Mouse (Mus musculus) intestine, embryonic 16.5 days (tissue): ENCODE data around the gene Rdh16f2. TPM values are rescaled to one million over a fixed set of nuclear protein-coding genes. Genes with fewer than 3 reads are reported as not detected.

ENCODE experiments used
- ATAC-seq: fragments of 200-750 bp; cut with Nextera tagmentation; 2 replicates; pipeline ENCODE4 v1.8.0; 2017; ENCODE audit warnings: moderate TSS enrichment, moderate library complexity
- H3K27ac ChIP-seq: fragments of 300-500 bp; sonication (generic); 2 replicates; pipeline ENCODE4 v1.5.1; 2014; ENCODE audit warnings: mild to moderate bottlenecking, low read length
- H3K27me3 ChIP-seq: fragments of 300-500 bp; sonication (generic); replicated peaks from 2 replicates; pipeline ENCODE4 v1.6.1; 2014; ENCODE audit warnings: low read length, control low read depth, mixed read lengths; ENCODE audit not compliant: control insufficient read depth, insufficient read depth
- H3K36me3 ChIP-seq: fragments of 300-500 bp; sonication (generic); 2 replicates; pipeline ENCODE4 v1.6.1; 2014; ENCODE audit warnings: low read length, control low read depth; ENCODE audit not compliant: control insufficient read depth, insufficient read depth
- H3K4me1 ChIP-seq: fragments of 300-500 bp; sonication (generic); 2 replicates; pipeline ENCODE4 v1.6.1; 2014; ENCODE audit warnings: low read length, control low read depth, mixed read lengths; ENCODE audit not compliant: control insufficient read depth, insufficient read depth
- H3K4me2 ChIP-seq: fragments of 300-500 bp; sonication (generic); 2 replicates; pipeline ENCODE4 v1.6.1; 2014; ENCODE audit warnings: low read depth, low read length, control low read depth
- H3K4me3 ChIP-seq: fragments of 300-500 bp; sonication (generic); 2 replicates; pipeline ENCODE4 v1.5.1; 2014; ENCODE audit warnings: mild to moderate bottlenecking, low read length
- H3K9ac ChIP-seq: fragments of 300-500 bp; sonication (generic); 2 replicates; pipeline ENCODE4 v1.6.1; 2014; ENCODE audit warnings: low read depth, low read length
- H3K9me3 ChIP-seq: fragments of 300-500 bp; sonication (generic); 2 replicates; pipeline ENCODE4 v1.6.1; 2016; ENCODE audit warnings: low read length, control low read depth; ENCODE audit not compliant: control insufficient read depth
- WGBS: fragments of 180-500 bp; shearing (Covaris S2); extraction: QIAGEN DNeasy Blood & Tissue Kit; methylation state at CpG from one replicate; pipeline ENCODE4 v1.1.7; 2014; 5-methylcytosine and 5-hydroxymethylcytosine counted together
- polyA plus RNA-seq: library from polyadenylated mRNA; unstranded; fragments of >200 nt; fragmentation: Nextera tagmentation; extraction: Ambion mirVana; gene quantifications from 2 replicates; pipeline ENCODE4 v1.2.1, GENCODE M21; 2015

Gene Rdh16f2
- polyA plus RNA-seq, 1 experiment from 2014 or later: 0.27 TPM

DNA sequence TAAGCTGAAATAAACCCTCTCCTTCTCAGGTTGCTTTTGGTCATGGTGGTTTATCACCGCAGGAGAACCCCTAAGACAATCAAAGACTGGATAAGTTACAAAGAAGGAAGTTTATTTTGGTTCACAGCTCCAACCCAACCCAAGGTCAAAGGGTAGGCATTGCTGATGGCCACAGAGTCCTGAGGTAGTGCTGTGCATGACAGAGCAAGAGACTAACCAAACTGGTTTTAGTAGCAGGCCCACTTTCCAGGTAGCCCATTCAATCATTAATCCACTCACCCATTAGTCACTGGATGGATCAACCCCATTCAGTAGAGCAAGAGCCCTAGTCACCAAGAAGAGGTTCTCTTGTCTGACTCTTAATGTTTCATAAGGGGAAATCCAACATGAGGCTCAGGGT, 56.0 kb downstream of the Rdh16f2 start:
- Histone ChIP-seq H3K9me3 (no peaks in the 10 kb centered on the region), H3K36me3 (no peaks in the 10 kb centered on the region), H3K4me2 (no peak overlapping the region), H3K9ac (no peak overlapping the region), H3K4me1 (peaks cover 4% of the 10 kb centered on the region; the same call in 1 of the 2 replicates), H3K27me3 (no peaks in the 10 kb centered on the region), H3K27ac (no peak overlapping the region), H3K4me3 (no peak overlapping the region)
- ATAC-seq: peak; percentile 52; the same call in 1 of the 2 replicates
- WGBS: 72% methylated on average over 1 of the region's 1 CpGs

DNA sequence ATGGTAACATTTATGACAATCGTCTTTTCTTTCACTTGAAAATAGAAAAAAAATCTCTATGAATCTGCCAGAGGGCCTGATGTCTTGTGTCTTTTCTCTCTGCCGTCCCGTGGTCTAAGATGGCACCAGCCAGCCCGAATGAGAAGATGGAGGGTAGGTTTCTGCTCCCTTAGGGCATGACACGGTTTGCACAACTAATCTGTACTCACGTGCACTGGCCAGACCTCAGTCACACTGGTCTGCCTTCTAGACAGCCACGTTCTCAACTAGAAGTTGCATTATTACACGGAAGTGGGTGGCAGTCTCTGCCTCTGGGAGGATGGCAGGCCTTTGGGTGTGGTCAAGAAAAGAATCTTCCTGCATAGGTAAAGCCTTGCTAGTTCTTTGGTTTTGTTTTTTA, 56.8 kb downstream of the Rdh16f2 start:
- H3K9me3 ChIP-seq: no peaks in the 10 kb centered on the region
- H3K4me1 ChIP-seq: peaks cover 4% of the 10 kb centered on the region; the same call in 1 of the 2 replicates
- no peaks in the 10 kb centered on the region for H3K36me3 ChIP-seq
- H3K9ac ChIP-seq: no peak overlapping the region
- no peak overlapping the region for H3K27ac ChIP-seq
- ATAC-seq: no peak
- 85% methylated on average over 8 of the region's 8 CpGs for WGBS
- H3K4me3 ChIP-seq: no peak overlapping the region
- no peak overlapping the region for H3K4me2 ChIP-seq
- no peaks in the 10 kb centered on the region for H3K27me3 ChIP-seq

DNA sequence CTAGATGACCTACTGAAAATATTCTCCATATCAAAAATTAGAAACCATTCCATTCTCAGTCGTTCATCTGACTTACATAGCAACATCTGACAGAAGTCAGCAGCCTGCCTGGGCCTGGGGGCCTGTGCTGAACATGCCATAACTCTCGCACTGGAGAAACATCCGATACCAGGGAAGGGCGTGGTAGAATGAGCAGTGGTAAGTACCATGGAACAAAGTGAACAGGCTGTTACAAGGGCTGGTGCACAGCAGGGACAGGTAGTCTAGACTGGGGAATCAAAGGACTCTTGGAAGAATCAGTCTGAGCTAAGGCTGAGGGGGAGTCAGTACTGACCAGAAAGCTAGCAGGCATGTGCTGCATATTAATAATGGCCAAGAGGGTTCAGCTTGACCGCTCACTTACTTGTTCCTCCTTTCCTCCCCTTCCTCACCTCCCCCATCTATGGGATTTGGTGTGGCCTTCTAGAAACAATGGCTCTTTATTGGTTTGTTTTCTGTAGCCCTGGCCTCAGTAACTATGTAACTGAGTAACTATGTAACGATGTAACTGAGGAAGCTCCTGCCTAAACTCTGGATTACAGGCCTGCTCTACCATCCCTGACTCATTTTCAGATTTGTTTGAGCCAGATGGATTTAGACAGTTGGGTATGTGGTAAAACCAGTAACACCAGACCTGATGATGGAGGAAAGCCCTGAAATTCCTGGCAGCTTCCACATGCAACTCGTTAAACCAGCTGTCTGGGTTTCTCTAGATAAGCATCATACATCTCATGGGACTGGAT, 58.5 kb downstream of the Rdh16f2 start:
- Histone ChIP-seq H3K4me3 (no peak overlapping the region), H3K9me3 (no peaks in the 10 kb centered on the region), H3K27ac (no peak overlapping the region), H3K4me2 (no peak overlapping the region), H3K36me3 (no peaks in the 10 kb centered on the region), H3K9ac (no peak overlapping the region), H3K27me3 (no peaks in the 10 kb centered on the region), H3K4me1 (peaks cover 4% of the 10 kb centered on the region; the same call in 1 of the 2 replicates)
- WGBS: 50% methylated on average over 7 of the region's 7 CpGs
- ATAC-seq: peak; percentile 78

Other genes starting within 250 kb of the Rdh16f2 start
- 64.6 and 67.0 TPM in 2 replicates for gene Lrp1, start 245.3 kb upstream of the Rdh16f2 start, polyA plus RNA-seq
- gene Stat6, start 223.5 kb upstream of the Rdh16f2 start, polyA plus RNA-seq: 46.8 and 49.3 TPM in 2 replicates
- gene Nemp1, start 199.6 kb upstream of the Rdh16f2 start, polyA plus RNA-seq: 4.8 and 5.9 TPM in 2 replicates
- gene Nab2, start 197.9 kb upstream of the Rdh16f2 start, polyA plus RNA-seq: 7.5 and 8.4 TPM in 2 replicates
- 53.8 and 61.2 TPM in 2 replicates for gene Myo1a, start 161.3 kb upstream of the Rdh16f2 start, polyA plus RNA-seq
- gene Tac2, start 142.0 kb upstream of the Rdh16f2 start, polyA plus RNA-seq: 1.3 and 2.2 TPM in 2 replicates
- 1.6 TPM in 2 replicates for gene Zbtb39, start 126.9 kb upstream of the Rdh16f2 start, polyA plus RNA-seq
- gene Gpr182, start 114.7 kb upstream of the Rdh16f2 start, polyA plus RNA-seq: 2.1 and 2.2 TPM in 2 replicates
- 0.05 TPM in 2 replicates for gene Rdh1, start 106.8 kb upstream of the Rdh16f2 start, polyA plus RNA-seq
- 0.17 TPM in 1 of 2 replicates, not detected in the other for gene Rdh16f1, start 106.7 kb upstream of the Rdh16f2 start, polyA plus RNA-seq
- gene Rdh9, start 90.1 kb upstream of the Rdh16f2 start, polyA plus RNA-seq: 0.26 TPM in 1 of 2 replicates, not detected in the other
- 0.05 TPM in 1 of 2 replicates, not detected in the other for gene Rdh16, start 65.3 kb upstream of the Rdh16f2 start, polyA plus RNA-seq
- gene Rdh19, start 16.5 kb upstream of the Rdh16f2 start, polyA plus RNA-seq: not detected in 2 replicates
- 0.86 and 1.1 TPM in 2 replicates for gene Rdh7, start 22.3 kb downstream of the Rdh16f2 start, polyA plus RNA-seq
- 0.17 and 0.33 TPM in 2 replicates for gene Sdr9c7, start 32.0 kb downstream of the Rdh16f2 start, polyA plus RNA-seq
- gene Hsd17b6, start 141.1 kb downstream of the Rdh16f2 start, polyA plus RNA-seq: 0.22 and 0.76 TPM in 2 replicates
- gene Prim1, start 148.7 kb downstream of the Rdh16f2 start, polyA plus RNA-seq: 56.3 and 66.1 TPM in 2 replicates
- gene Naca, start 169.1 kb downstream of the Rdh16f2 start, polyA plus RNA-seq: 686 and 732 TPM in 2 replicates
- gene Ptges3, start 192.5 kb downstream of the Rdh16f2 start, polyA plus RNA-seq: 371 and 401 TPM in 2 replicates
- gene Atp5b, start 216.8 kb downstream of the Rdh16f2 start, polyA plus RNA-seq: 3,551 and 3,599 TPM in 2 replicates
- 9.6 and 10.1 TPM in 2 replicates for gene Baz2a, start 225.1 kb downstream of the Rdh16f2 start, polyA plus RNA-seq